Mouse (Mus musculus) bone marrow, adult 2 months (tissue): ENCODE results near the gene Sh3d19.

Experiments used
- CTCF ChIP-seq: fragments of 200-500 bp; IDR thresholded peaks from 2 replicates; pipeline ENCODE4 v1.5.1; 2011; ENCODE audit warnings: low read length, control low read depth; ENCODE audit not compliant: control insufficient read depth, insufficient read depth
- POLR2A ChIP-seq: fragments of 200-500 bp; IDR thresholded peaks from 2 replicates; pipeline ENCODE4 v1.6.1; 2011; ENCODE audit warnings: low read depth, mild to moderate bottlenecking, control low read depth, low read length, borderline replicate concordance; ENCODE audit not compliant: control insufficient read depth

DNA sequence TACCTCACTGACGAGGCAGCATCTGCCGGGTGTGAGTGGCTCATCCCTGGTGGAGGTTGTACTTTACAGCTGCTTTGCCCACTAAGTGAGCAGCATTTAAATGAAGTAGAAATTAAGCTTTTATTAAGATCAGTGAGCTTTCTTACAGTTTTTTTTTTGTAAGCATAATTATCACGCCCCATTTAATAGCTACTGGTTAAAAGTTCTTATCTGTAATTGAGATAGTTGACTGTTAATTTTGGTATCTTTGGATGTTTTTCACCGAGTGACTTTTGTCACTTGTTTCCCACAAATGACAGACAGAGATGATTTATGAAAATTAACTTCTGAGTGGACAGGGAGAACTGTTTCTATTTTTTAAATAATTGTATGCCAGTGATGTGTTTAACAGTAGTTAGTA is 134.0 kb downstream of the Sh3d19 start:
- no peak for TF ChIP-seq CTCF
- TF ChIP-seq POLR2A: no peak
